Mouse (Mus musculus) heart, embryonic 16.5 days (tissue): ENCODE results near the gene Pcnx. TPM values are rescaled to one million over a fixed set of nuclear protein-coding genes. Genes with fewer than 3 reads are reported as not detected.

Experiments
- ATAC-seq: fragments of 200-750 bp; cut with Nextera tagmentation; replicated peaks from 2 replicates; pipeline ENCODE4 v1.8.0; 2017; ENCODE audit warnings: moderate number of reproducible peaks; ENCODE audit not compliant: insufficient read depth, low FRiP score; ENCODE audit errors: extremely low read depth
- H3K27ac ChIP-seq: fragments of 300-500 bp; sonication (generic); 2 replicates; pipeline ENCODE4 v1.5.1; 2014; ENCODE audit warnings: mild to moderate bottlenecking, low read length, control low read depth, moderate library complexity
- H3K27me3 ChIP-seq: fragments of 300-500 bp; sonication (generic); 2 replicates; pipeline ENCODE4 v1.6.1; 2014; ENCODE audit warnings: low read length, mixed read lengths; ENCODE audit not compliant: control insufficient read depth, insufficient read depth
- H3K36me3 ChIP-seq: fragments of 300-500 bp; sonication (generic); 2 replicates; pipeline ENCODE4 v1.6.1; 2014; ENCODE audit not compliant: control insufficient read depth, insufficient read depth
- H3K4me1 ChIP-seq: fragments of 300-500 bp; sonication (generic); 2 replicates; pipeline ENCODE4 v1.6.1; 2014; ENCODE audit warnings: low read length, mixed read lengths; ENCODE audit not compliant: control insufficient read depth, insufficient read depth
- H3K4me2 ChIP-seq: fragments of 300-500 bp; sonication (generic); 2 replicates; pipeline ENCODE4 v1.6.1; 2014; ENCODE audit warnings: low read depth, mild to moderate bottlenecking, control low read depth, low read length
- H3K4me3 ChIP-seq: fragments of 300-500 bp; sonication (generic); 2 replicates; pipeline ENCODE4 v1.5.1; 2014; ENCODE audit warnings: mild to moderate bottlenecking, control low read depth, low read length
- H3K9ac ChIP-seq: fragments of 300-500 bp; sonication (generic); 2 replicates; pipeline ENCODE4 v1.6.1; 2014; ENCODE audit warnings: low read length, control low read depth
- H3K9me3 ChIP-seq: fragments of 300-500 bp; sonication (generic); replicated peaks from 2 replicates; pipeline ENCODE4 v1.6.1; 2016; ENCODE audit warnings: low read length; ENCODE audit not compliant: control insufficient read depth
- WGBS: fragments of 180-500 bp; shearing (Covaris S2); extraction: QIAGEN DNeasy Blood & Tissue Kit; methylation state at CpG from one replicate; pipeline ENCODE4 v1.1.7; 2014; 5-methylcytosine and 5-hydroxymethylcytosine counted together
- polyA plus RNA-seq: library from polyadenylated mRNA; unstranded; fragments of >200 nt; fragmentation: Nextera tagmentation; extraction: Ambion mirVana; gene quantifications from 2 replicates; pipeline ENCODE4 v1.2.1, GENCODE M21; 2015

Pcnx gene
- polyA plus RNA-seq, 1 experiment from 2014 or later, result 9.3 TPM

GRCm38 (mm10) chr12:81860308-81861181 lies 722 bp downstream of the Pcnx start:
- Histone ChIP-seq H3K36me3 (no peaks in the 10 kb centered on the region), H3K27ac (peak overlapping the region; percentile 95), H3K4me1 (peaks cover 61% of the 10 kb centered on the region), H3K9ac (peak overlapping the region; percentile 98), H3K27me3 (no peaks in the 10 kb centered on the region), H3K4me3 (peak overlapping the region; percentile 75), H3K4me2 (peak overlapping the region; percentile 83), H3K9me3 (no peaks in the 10 kb centered on the region)
- under 1% methylated on average over 100 of the region's 107 CpGs for WGBS
- peak; percentile 49 for ATAC-seq

DNA sequence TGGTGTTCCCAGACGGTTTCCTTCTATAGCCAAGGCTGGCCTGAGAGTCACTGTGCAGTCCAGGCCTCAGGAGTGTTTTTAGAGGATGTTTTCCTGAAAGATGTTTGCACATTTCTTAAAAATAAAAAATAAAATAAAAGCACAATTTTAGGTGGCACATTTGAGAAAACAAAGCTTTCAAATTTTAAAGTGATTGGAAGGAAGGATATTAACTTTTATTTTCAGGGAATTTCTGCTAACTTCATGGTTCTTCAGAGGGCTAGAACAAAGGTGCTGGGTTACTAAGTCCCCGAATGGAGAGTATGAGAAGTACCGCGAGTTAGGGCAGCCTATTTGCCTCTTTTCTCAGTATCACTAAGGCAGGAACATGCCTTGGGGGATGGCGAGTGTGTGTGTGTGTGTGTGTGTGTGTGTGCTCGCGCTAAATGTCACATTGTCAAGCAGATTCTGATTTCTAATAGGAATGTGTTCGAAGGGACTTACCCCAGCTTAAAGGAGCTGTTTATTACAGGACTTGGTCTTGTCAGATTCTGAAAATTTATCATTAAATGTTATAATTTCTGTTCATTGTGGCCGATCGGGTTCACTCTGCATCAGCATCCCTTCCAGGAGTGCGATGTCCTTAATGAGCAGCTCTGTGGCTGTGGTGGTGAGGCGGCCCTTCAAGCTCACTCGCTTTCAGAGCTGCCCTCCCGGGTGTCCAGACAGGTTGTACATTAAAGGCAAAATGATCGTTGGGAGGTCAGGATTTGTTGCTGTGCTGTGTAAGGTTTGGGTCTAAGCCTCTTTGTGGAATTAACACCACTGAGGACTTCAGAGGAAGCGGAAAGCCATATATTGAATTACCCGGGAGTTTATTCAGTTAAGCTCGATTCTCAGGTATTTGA lies 1.6 kb downstream of the Pcnx start:
- Histone ChIP-seq H3K4me3 (peak overlapping the region; percentile 75), H3K4me2 (peak overlapping the region; percentile 83), H3K27me3 (no peaks in the 10 kb centered on the region), H3K36me3 (no peaks in the 10 kb centered on the region), H3K4me1 (peaks cover 60% of the 10 kb centered on the region), H3K27ac (peak overlapping the region; percentile 95), H3K9ac (peak overlapping the region; percentile 98), H3K9me3 (no peaks in the 10 kb centered on the region)
- WGBS, result 19% methylated on average over 18 of the region's 18 CpGs
- no peak for ATAC-seq

GRCm38 (mm10) chr12:81862351-81862802 lies 2.6 kb downstream of the Pcnx start:
- Histone ChIP-seq H3K4me1 (peaks cover 54% of the 10 kb centered on the region), H3K27me3 (no peaks in the 10 kb centered on the region), H3K36me3 (no peaks in the 10 kb centered on the region), H3K4me3 (peak overlapping the region; percentile 75), H3K9ac (peak overlapping the region; percentile 98), H3K4me2 (peak overlapping the region; percentile 83), H3K27ac (peak overlapping the region; percentile 95), H3K9me3 (no peaks in the 10 kb centered on the region)
- peak; percentile 66 for ATAC-seq
- 11% methylated on average over 8 of the region's 8 CpGs for WGBS

DNA sequence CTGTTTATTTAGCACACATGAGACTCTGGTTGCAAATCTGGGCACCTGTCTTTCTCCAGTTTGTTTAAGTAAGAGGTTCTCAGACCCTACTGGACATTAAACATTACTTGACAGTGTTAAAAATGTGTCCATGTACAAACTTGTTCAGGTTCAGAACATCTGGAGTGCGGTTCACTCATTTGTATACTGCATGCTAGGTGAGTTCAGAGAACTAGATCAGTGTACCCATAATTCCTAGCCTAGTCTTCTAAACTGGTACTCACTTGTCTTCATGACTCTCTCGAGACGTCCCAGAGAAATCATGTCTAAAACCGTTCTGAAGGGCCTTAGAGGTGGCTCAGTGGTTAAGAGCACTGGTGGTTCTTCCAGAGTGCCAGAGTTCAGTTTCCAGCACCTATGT lies 4.1 kb downstream of the Pcnx start:
- Histone ChIP-seq H3K4me1 (peaks cover 54% of the 10 kb centered on the region), H3K4me3 (no peak overlapping the region), H3K27ac (no peak overlapping the region; the same call in 1 of the 2 replicates), H3K9ac (no peak overlapping the region), H3K27me3 (no peaks in the 10 kb centered on the region), H3K4me2 (no peak overlapping the region), H3K36me3 (no peaks in the 10 kb centered on the region), H3K9me3 (no peaks in the 10 kb centered on the region)
- 87% methylated on average over 4 of the region's 4 CpGs for WGBS
- no peak for ATAC-seq

DNA sequence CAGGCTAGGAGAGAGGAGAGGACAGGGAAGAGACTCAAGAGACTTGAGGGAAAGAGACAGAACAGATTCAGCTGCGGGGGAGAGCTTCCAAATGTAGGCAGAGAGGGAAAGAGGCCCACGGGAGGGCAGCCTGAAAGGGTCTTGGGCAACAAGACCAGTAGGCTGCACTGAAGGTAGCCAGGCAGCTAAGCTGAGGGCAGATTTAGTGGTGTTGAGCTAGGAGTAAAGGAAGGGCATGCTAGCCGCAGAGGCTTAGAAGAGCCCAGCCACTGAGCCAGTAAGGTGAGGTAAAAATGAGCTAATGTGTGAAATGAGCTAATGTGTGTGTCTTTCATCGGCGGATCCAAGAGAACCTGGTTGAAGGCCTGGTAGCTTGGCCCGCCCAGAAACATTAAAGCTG lies 5.4 kb downstream of the Pcnx start:
- H3K4me2 ChIP-seq, result no peak overlapping the region
- no peak overlapping the region for H3K4me3 ChIP-seq
- H3K27ac ChIP-seq, result no peak overlapping the region
- H3K4me1 ChIP-seq, result peaks cover 58% of the 10 kb centered on the region
- H3K36me3 ChIP-seq, result no peaks in the 10 kb centered on the region
- no peaks in the 10 kb centered on the region for H3K27me3 ChIP-seq
- no peak overlapping the region for H3K9ac ChIP-seq
- 76% methylated on average over 6 of the region's 6 CpGs for WGBS
- no peaks in the 10 kb centered on the region for H3K9me3 ChIP-seq
- ATAC-seq, result no peak

DNA sequence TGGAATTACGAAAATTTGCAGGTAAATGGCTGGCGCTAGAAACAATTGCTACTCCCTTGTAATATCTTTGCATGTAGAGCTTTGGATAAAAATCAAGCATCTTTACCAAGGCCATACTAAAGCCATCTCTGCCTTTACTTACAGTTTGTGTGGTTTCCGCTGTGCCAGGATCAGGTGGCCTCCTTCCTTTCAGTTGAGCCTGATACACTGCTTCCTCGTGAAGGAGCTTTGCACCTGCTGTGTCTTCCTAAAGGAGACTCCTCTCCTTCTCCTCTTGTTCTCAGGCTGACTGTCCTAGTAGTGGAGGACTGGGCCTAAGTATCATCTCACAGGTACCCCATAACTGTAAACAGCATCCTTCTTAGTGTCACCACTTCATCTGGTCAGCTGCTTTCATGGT lies 7.5 kb downstream of the Pcnx start:
- H3K27ac ChIP-seq, result no peak overlapping the region
- H3K4me1 ChIP-seq, result peaks cover 61% of the 10 kb centered on the region
- no peaks in the 10 kb centered on the region for H3K9me3 ChIP-seq
- H3K4me3 ChIP-seq, result no peak overlapping the region
- ATAC-seq, result no peak
- WGBS, result 85% methylated on average over 4 of the region's 4 CpGs
- H3K4me2 ChIP-seq, result no peak overlapping the region
- H3K27me3 ChIP-seq, result no peaks in the 10 kb centered on the region
- H3K36me3 ChIP-seq, result no peaks in the 10 kb centered on the region
- no peak overlapping the region for H3K9ac ChIP-seq

DNA sequence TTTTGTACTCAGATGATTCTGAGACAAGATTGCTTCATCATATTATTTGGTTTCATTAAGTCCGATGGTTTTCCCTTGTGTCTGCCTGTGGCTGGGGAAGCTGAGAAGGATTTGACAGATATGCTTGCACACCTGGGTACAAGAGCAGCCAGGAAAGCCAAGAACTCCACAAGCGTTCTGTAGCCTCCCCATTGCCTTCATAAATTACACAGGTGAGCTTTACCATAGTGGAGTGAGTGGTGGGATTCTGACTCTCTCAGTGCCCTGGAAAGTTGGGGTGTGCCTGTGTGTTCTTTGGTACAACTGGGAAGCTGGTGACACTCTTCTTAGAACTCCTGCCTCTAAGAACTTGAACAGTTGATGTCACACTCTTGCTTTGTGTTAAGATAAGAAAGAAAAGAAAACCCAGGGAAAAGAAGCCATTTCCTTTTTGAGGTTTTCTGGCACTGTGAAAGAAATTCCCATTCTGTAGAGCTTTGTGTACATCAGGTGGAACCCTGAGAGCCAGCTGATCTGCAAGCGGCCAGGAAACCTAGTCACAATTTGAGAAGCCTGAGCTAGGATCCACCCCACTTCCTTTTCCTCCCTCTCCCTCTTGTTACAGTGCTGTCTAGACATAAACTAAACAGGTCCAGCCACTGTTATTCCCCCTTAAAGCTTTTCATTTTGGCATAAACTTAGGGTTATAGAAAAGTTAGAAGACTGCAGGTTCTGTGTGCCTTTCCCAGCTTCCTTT lies 9.6 kb downstream of the Pcnx start:
- Histone ChIP-seq H3K9me3 (no peaks in the 10 kb centered on the region), H3K27ac (peak overlapping the region; percentile 43), H3K4me2 (no peak overlapping the region), H3K4me3 (no peak overlapping the region), H3K9ac (no peak overlapping the region), H3K4me1 (peaks cover 47% of the 10 kb centered on the region), H3K27me3 (no peaks in the 10 kb centered on the region), H3K36me3 (no peaks in the 10 kb centered on the region)
- peak; percentile 52 for ATAC-seq
- 59% methylated on average over 3 of the region's 3 CpGs for WGBS

DNA sequence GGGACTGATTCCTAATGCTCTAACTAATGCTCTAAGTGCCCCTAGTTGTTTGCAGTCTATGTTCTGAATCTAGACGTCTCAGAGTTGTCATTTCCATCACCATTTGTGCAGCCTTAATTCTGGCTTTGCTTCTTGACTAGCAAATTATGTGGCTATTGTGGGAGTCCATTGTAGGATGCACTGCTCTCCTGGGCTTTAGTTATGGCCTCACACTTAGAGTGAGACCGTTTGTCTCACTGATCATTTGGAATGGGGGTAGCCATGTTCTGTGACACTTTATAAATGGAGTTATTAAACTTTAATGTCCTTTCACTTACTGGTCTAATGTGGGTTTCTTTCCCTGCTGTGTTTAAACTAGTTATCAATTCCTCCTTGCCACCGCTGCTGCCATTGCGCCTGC lies 13.5 kb downstream of the Pcnx start:
- WGBS, result 75% methylated on average over 4 of the region's 4 CpGs

More for the DNA sequence above, 13.5 kb downstream of the Pcnx start:
- H3K4me1 ChIP-seq, result peaks cover 32% of the 10 kb centered on the region
- H3K27me3 ChIP-seq, result no peaks in the 10 kb centered on the region
- no peak overlapping the region for H3K9ac ChIP-seq
- no peak overlapping the region for H3K4me3 ChIP-seq
- no peaks in the 10 kb centered on the region for H3K36me3 ChIP-seq
- no peak overlapping the region for H3K27ac ChIP-seq
- H3K4me2 ChIP-seq, result no peak overlapping the region
- no peak for ATAC-seq
- no peaks in the 10 kb centered on the region for H3K9me3 ChIP-seq
